ENCODE assay signal across 12 mouse cellular contexts in the genomic region with DNA sequence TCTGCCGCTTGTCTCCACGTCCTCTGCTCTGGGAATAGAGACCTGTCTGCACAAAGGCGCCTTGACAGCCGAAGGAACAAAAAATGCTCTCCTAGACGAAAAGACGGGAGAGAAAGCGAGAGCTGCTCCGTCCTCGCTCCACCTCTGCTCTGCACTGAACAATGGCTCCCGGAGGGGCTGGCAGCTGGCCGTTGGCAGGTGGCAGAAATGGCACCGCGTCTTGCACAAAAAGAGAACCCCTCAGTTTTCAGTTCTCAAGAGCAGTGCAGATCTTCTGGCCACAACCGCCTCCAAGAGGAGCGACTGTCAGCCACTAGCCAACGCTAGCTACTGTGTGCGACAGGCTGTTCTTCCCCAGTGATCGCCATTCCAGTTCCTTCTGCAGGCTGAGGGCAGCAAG.
DNase-seq lines count a peak whose midpoint lies in the region; ATAC-seq and TF ChIP-seq lines count a peak whose summit lies in the region.
"Had no signal": no experiment of that assay in that cellular context is flagged by ENCODE, and none has a peak within 500 bp of the region (broad histone marks: within the 10 kb centered on the region; RNA-seq: fewer than 3 reads in every experiment).

No protein-coding gene starts in this region.

- no peaks in the 10 kb centered on the region for H3K36me3 ChIP-seq in forebrain, postnatal 0 days (ENCODE audit: insufficient read depth)
- H3K36me3 ChIP-seq in hindbrain, embryonic 16.5 days (ENCODE audit: control insufficient read depth, insufficient read depth, low read length) = no peaks in the 10 kb centered on the region
- no peaks in the 10 kb centered on the region for H3K36me3 ChIP-seq in kidney, embryonic 14.5 days (ENCODE audit: control insufficient read depth, insufficient read depth, low read length)
- H3K36me3 ChIP-seq: G1E had no signal

- H3K27ac ChIP-seq in layer of hippocampus, adult 2 months = no peak overlapping the region
- no peak overlapping the region for H3K27ac ChIP-seq in forebrain, postnatal 0 days (ENCODE audit: low read depth, low read length)
- H3K27ac ChIP-seq in hindbrain, embryonic 16.5 days (ENCODE audit: low read depth, low read length) = no peak overlapping the region
- H3K27ac ChIP-seq in kidney, embryonic 14.5 days (ENCODE audit: low read depth, low read length) = no peak overlapping the region

- peak overlapping the region; percentile 41 for H3K4me3 ChIP-seq in layer of hippocampus, adult 2 months
- no peak overlapping the region; the same call in 1 of the 2 replicates for H3K4me3 ChIP-seq in forebrain, postnatal 0 days (ENCODE audit: low read depth, low read length)
- no peak overlapping the region; the same call in 1 of the 2 replicates for H3K4me3 ChIP-seq in hindbrain, embryonic 16.5 days (ENCODE audit: low read length)
- H3K4me3 ChIP-seq in kidney, embryonic 14.5 days (ENCODE audit: low read length) = no peak overlapping the region
- H3K4me3 ChIP-seq: myocyte had no signal

- peak in 1 of 2 experiments; percentile 9 for DNase-seq in layer of hippocampus, adult 2 months (ENCODE audit: low spot score in 2 of 2)
- no peak for DNase-seq in layer of hippocampus, adult 9-10 months (ENCODE audit: low spot score)
- peak; percentile 29 for DNase-seq in forebrain, postnatal 0 days
- peak; percentile 30 to 36 for DNase-seq in right cerebral cortex, postnatal 10 days (ENCODE audit: low spot score in 2 of 2)
- DNase-seq in gastrocnemius, postnatal 14 days = no peak
- DNase-seq: adrenal gland, postnatal 14 days; lung, embryonic 14.5 days; thymus, postnatal 25 days had no signal

- H3K27me3 ChIP-seq in forebrain, postnatal 0 days (ENCODE audit: insufficient read depth, low read length) = no peaks in the 10 kb centered on the region
- no peaks in the 10 kb centered on the region for H3K27me3 ChIP-seq in hindbrain, embryonic 16.5 days (replicated peaks; ENCODE audit: control insufficient read depth, insufficient read depth, low read length)
- H3K27me3 ChIP-seq in kidney, embryonic 14.5 days (ENCODE audit: control insufficient read depth, insufficient read depth, low read length) = no peaks in the 10 kb centered on the region

- intact Hi-C loops in gastrocnemius, postnatal 14 days (cut with DNase I; ENCODE audit: low total_unique reads) = no loop called here

- H3K4me1 ChIP-seq in forebrain, postnatal 0 days (ENCODE audit: insufficient read depth) = no peaks in the 10 kb centered on the region
- no peaks in the 10 kb centered on the region for H3K4me1 ChIP-seq in hindbrain, embryonic 16.5 days (ENCODE audit: control insufficient read depth, insufficient read depth, low read depth, low read length)
- H3K4me1 ChIP-seq in kidney, embryonic 14.5 days (ENCODE audit: control insufficient read depth, insufficient read depth, low read length) = no peaks in the 10 kb centered on the region

- H3K9ac ChIP-seq in forebrain, postnatal 0 days = peak overlapping the region; percentile 22; the same call in 1 of the 2 replicates
- H3K9ac ChIP-seq in hindbrain, embryonic 16.5 days (ENCODE audit: low read depth, low read length) = 0 out of 2 replicates have a peak overlapping the region, but pooled peaks have one; percentile 4
- no peak overlapping the region for H3K9ac ChIP-seq in kidney, embryonic 14.5 days (ENCODE audit: low read depth, low read length)
- H3K9ac ChIP-seq: lung, embryonic 14.5 days had no signal

- WGBS in forebrain, postnatal 0 days = 49% methylated on average over 18 of the region's 18 CpGs
- WGBS in hindbrain, embryonic 16.5 days = 56% methylated on average over 18 of the region's 18 CpGs
- 82% methylated on average over 18 of the region's 18 CpGs for WGBS in kidney, embryonic 14.5 days

- no peaks in the 10 kb centered on the region for H3K9me3 ChIP-seq in forebrain, postnatal 0 days (ENCODE audit: low read length)
- no peaks in the 10 kb centered on the region for H3K9me3 ChIP-seq in hindbrain, embryonic 16.5 days (ENCODE audit: control insufficient read depth, low read length)
- no peaks in the 10 kb centered on the region for H3K9me3 ChIP-seq in kidney, embryonic 14.5 days (ENCODE audit: control insufficient read depth, low read length)

- no peak for TF ChIP-seq CTCF in layer of hippocampus, adult 2 months (conservative IDR thresholded peaks at IDR 0.05)
- no peak for TF ChIP-seq CTCF in forebrain, postnatal 0 days (IDR thresholded peaks at IDR 0.05; ENCODE audit: low read depth)

- ATAC-seq in forebrain, postnatal 0 days = peak; percentile 27; the same call in 1 of the 2 replicates
- no peak for ATAC-seq in hindbrain, embryonic 16.5 days
- no peak for ATAC-seq in kidney, embryonic 14.5 days (ENCODE audit: low FRiP score, low TSS enrichment)

- H3K4me2 ChIP-seq in forebrain, postnatal 0 days (ENCODE audit: low read depth) = peak overlapping the region; percentile 35
- H3K4me2 ChIP-seq in hindbrain, embryonic 16.5 days (ENCODE audit: low read length) = peak overlapping the region; percentile 46
- no peak overlapping the region for H3K4me2 ChIP-seq in kidney, embryonic 14.5 days (replicated peaks; ENCODE audit: low read depth, low read length)
- H3K4me2 ChIP-seq: lung, embryonic 14.5 days had no signal

Comparison
In these comparisons a context has a peak if more than half of its experiments do, and no peak if none do; other contexts are left out.
1. DNase-seq: peak in forebrain, postnatal 0 days (single experiment) and right cerebral cortex, postnatal 10 days (2 of 2); none in layer of hippocampus, adult 9-10 months (single experiment) and gastrocnemius, postnatal 14 days (single experiment).